Mouse (Mus musculus) bone marrow macrophage, adult 2 months (primary cell): Measurements from ENCODE around the gene 5430419D17Rik.

ENCODE experiments used
- CTCF ChIP-seq: IDR thresholded peaks from 2 replicates; pipeline ENCODE4 v1.5.1; 2012; ENCODE audit warnings: low read depth, mild to moderate bottlenecking, low read length, moderate library complexity
- POLR2A ChIP-seq: IDR thresholded peaks from 2 replicates; pipeline ENCODE4 v1.6.1; 2012; ENCODE audit warnings: mild to moderate bottlenecking, low read depth, low read length, borderline replicate concordance

GRCm38 (mm10) chr7:131265851-131266250 lies 91.6 kb downstream of the 5430419D17Rik start:
- TF ChIP-seq CTCF (no peak), POLR2A (no peak)
